Mouse (Mus musculus) CD4-positive, CD25-positive, alpha-beta regulatory T cell, adult 2 months (primary cell): Measurements from ENCODE around the gene Vmn2r124.
"Not testable (repeated sequence)": the region's sequence is repeated elsewhere in the genome, so short reads cannot be mapped to it uniquely, and the experiment has no call there.

ENCODE experiments used
- DNase-seq: peaks from one replicate; pipeline ENCODE4 v3.0.0-alpha.2; 2012; ENCODE audit warnings: low read depth, low spot score

Vmn2r124 gene

DNA sequence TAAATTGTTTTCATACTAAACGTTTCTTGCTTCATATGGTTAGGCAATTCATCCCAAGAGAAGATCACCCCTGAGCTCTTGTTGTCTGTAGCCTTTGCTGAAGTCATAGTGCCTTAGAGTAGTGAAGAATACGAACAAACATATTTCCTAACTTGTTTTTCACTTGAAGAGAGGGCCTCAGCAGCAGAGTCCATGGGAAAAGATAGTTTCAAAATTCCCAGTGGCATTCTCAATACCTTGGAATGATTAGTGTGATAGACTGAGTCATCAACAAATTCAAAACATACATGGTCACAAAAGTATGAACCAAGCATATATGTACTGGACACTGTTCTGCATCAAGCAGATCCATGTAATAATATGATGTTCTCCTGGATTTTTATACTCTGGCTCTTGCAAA, at the start of gene Vmn2r124:
Gene Vmn2r124, plus strand, starts transcription at position 301 of the 400 bp plus-strand sequence.
- no peak for DNase-seq

DNA sequence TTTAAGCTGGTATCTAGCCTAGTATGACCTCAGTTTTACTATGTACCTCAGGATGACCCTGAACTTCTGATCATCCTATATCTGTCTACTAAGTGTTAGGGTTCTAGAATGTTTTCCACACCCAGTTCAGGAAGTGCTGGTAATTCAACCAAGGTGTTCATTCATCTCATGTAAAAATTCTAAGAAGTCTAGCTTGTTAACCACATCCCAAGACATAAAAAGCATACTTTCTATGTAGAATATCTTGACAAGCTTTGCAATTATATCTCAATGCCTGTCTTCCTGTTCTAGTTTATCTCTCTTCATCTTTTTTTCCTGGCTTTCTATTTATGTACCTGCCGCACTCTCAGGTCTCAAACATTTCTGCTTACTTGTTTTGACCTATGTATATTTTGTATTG, 44.5 kb upstream of the Vmn2r124 start:
- DNase-seq, result peak; percentile 2

DNA sequence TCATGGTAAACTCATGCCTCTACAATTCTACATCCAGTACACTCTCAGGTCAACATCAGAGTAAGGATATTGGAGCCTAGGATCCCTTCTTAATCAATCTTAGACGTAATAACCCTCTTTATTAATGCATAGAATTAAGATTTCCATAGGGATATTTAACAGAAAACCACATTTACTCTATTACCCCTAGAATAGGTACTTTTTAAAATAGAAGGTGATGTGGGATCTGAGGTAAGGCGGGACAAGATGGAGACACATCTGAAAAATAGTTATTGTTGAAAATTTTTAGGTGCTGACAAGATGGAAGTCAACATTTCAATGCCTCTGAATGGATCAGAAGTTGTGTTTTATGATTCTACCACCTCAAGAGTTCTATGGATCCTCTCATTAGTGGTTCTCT, 27.8 kb upstream of the Vmn2r124 start, which contains the start of gene Fpr-rs4:
Gene Fpr-rs4, plus strand, starts transcription at position 301 of the 400 bp plus-strand sequence.
- no peak for DNase-seq

DNA sequence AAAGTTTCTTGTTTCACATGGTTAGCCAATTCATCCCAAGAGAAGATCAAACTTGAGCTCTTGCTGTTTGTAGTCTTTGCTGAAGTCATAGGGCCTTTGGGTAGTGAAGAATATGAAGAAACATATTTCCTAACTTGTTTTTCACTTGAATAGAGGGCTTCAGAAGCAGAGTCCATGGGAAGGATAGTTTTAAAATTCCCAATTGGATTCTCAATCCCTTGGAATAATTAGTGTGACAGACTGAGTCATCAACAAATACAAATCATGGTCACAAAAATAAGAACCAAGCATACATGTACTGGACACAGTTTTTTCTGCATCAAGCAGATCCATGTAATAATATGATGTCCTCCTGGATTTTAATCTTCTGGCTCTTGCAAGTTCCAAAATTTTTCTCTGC, 35.5 kb downstream of the Vmn2r124 start, which contains the start of gene Vmn2r91:
Gene Vmn2r91, plus strand, starts transcription at position 301 of the 400 bp plus-strand sequence.
- not testable (repeated sequence) for DNase-seq

DNA sequence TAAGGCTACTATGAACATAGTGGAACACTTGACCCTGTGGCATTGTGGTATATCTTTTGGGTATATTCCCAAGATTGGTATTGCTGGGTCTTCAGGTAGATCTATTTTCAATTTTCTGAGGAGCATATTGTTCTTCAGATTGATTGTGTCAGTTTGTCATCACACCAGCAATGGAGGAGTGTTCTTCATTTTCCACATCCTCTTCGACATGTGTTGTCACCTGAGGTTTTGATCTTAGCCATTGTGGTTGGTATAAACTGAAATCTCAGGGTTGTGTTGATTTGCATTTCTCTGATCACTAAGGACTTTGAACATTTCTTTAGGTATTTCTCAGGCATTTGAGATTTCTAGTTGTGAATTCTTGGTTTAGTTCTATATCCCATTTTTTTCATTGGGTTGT, 46.4 kb downstream of the Vmn2r124 start:
- DNase-seq, result not testable (repeated sequence)

DNA sequence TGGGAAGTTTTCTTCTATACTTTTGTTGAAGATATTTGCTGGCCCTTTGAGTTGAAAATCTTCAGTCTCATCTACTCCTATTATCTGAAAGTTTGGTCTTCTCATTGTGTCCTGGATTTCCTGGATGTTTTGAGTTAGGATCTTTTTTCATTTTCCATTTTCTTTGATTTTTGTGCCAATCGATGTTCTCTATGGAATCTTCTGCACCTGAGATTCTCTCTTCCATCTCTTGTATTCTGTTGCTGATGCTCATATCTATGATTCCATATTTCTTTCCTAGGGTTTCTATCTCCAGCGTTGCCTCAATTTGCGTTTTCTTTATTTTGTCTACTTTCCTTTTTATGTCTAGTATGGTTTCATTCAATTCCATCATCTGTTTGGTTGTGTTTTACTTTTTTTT, 53.0 kb downstream of the Vmn2r124 start:
- DNase-seq, result not testable (repeated sequence)
